Mouse (Mus musculus): ENCODE measurements around the gene Prrt1. TPM values are rescaled to one million over a fixed set of nuclear protein-coding genes. Genes with fewer than 3 reads are reported as not detected.
A peak's percentile ranks its signal among the peaks of the same experiment; 100 is the strongest.

The Prrt1 gene
- polyA plus RNA-seq, 1 experiment from 2014 or later, result 0.57 TPM

DNA sequence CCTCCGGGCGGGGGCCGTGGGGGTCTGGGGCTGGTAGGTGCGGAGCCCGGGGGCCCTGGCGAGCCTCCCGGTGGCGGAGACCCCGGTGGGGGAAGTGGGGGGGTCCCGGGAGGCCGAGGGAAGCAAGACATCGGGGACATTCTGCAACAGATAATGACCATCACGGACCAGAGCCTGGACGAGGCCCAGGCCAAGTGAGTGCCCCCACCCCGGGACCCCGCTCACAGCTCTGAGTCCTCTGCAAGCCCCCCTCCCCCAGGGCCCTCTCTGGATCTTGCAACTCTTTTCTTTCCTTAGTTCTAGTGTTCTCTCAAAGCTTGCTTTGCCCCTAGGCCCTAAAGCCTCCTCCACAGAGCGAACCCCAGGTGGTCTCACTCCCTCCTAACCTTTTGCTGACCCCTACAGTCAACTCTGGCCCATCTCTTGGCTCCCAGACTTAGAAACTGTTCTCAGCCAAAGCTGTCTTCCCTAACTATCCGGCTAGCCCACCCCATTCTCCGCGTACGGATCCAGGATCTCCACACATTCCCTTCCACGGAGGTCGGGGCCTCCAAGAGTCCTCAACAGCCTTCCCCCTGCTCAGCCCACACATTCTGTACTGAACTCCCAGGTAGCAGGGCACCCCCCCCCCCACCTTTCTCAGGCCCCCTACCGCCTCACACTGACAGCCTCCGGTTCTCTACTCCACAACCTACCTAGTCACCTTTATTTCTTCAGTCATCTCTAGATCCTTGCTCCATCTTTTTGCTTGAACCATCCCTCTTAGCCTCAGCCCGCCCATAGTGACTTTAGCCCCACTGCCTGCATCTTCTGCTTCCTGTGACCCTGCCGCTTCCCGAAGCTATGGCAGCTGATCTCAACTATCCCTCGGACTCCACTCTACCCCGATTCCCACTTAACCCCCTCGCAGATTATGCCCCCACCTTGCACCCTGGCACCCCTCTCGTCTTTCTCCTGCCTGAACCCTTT lies 36.5 kb upstream of the Prrt1 start:
- H3K4me2 ChIP-seq (ENCODE audit: low read depth), result peak overlapping the region; percentile 97
- no peaks in the 10 kb centered on the region for H3K9me3 ChIP-seq (ENCODE audit: control insufficient read depth, low read length)
- DNase-seq (ENCODE audit: low spot score) (peak; percentile 54), ATAC-seq (ENCODE audit: insufficient read depth, low FRiP score, low TSS enrichment) (peak; percentile 32; the same call in 1 of the 2 replicates)
- H3K4me1 ChIP-seq (ENCODE audit: control insufficient read depth, insufficient read depth, low read length), result peaks cover 44% of the 10 kb centered on the region
- H3K27me3 ChIP-seq (ENCODE audit: control insufficient read depth, insufficient read depth, low read length), result no peaks in the 10 kb centered on the region
- H3K36me3 ChIP-seq (ENCODE audit: control insufficient read depth, insufficient read depth, low read length), result peaks cover 5% of the 10 kb centered on the region; the same call in 1 of the 2 replicates
- peak overlapping the region; percentile 98 for H3K27ac ChIP-seq (ENCODE audit: low read depth, low read length)
- H3K9ac ChIP-seq (ENCODE audit: low read length), result peak overlapping the region; percentile 97
- 1% methylated on average over 27 of the region's 32 CpGs for WGBS
- peak overlapping the region; percentile 98 for H3K4me3 ChIP-seq (ENCODE audit: low read depth, low read length)

DNA sequence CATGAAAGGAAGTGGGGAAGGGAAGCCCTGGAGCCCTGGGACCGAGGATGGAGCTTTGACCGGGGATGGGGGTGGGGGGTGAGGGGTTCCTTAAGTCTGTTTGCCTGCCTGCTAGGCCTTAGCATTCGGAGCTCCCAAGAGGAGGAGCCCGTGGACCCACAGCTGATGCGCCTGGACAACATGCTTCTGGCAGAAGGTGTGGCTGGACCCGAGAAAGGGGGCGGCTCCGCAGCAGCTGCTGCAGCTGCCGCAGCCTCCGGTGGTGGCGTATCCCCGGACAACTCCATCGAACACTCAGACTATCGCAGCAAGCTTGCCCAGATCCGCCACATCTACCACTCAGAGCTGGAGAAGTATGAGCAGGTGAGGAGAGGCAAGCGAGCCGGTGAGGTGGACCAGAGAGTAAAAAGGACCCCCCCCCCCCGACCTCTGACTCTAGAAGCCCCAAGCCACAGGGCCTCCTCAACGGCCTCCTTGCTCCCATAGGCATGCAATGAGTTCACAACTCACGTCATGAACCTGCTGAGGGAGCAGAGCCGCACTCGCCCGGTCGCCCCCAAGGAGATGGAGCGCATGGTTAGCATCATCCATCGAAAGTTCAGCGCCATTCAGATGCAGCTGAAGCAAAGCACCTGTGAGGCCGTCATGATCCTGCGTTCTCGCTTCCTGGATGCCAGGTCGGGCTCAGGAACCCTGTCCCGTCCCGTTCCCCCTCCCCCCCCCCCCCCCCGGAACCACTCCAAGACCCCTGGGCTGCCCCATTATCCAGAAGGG lies 35.4 kb upstream of the Prrt1 start:
- H3K4me2 ChIP-seq (ENCODE audit: low read depth), result peak overlapping the region; percentile 97
- H3K4me3 ChIP-seq (ENCODE audit: low read depth, low read length), result peak overlapping the region; percentile 98
- 0 out of 2 replicates have a peak overlapping the region, but pooled peaks have one; percentile 20 for H3K27ac ChIP-seq (ENCODE audit: low read depth, low read length)
- ATAC-seq (ENCODE audit: insufficient read depth, low FRiP score, low TSS enrichment) (no peak), DNase-seq (ENCODE audit: low spot score) (no peak)
- peaks cover 5% of the 10 kb centered on the region; the same call in 1 of the 2 replicates for H3K36me3 ChIP-seq (ENCODE audit: control insufficient read depth, insufficient read depth, low read length)
- H3K9ac ChIP-seq (ENCODE audit: low read length), result peak overlapping the region; percentile 97
- H3K4me1 ChIP-seq (ENCODE audit: control insufficient read depth, insufficient read depth, low read length), result peaks cover 34% of the 10 kb centered on the region
- H3K27me3 ChIP-seq (ENCODE audit: control insufficient read depth, insufficient read depth, low read length), result no peaks in the 10 kb centered on the region
- 57% methylated on average over 32 of the region's 34 CpGs for WGBS
- no peaks in the 10 kb centered on the region for H3K9me3 ChIP-seq (ENCODE audit: control insufficient read depth, low read length)

DNA sequence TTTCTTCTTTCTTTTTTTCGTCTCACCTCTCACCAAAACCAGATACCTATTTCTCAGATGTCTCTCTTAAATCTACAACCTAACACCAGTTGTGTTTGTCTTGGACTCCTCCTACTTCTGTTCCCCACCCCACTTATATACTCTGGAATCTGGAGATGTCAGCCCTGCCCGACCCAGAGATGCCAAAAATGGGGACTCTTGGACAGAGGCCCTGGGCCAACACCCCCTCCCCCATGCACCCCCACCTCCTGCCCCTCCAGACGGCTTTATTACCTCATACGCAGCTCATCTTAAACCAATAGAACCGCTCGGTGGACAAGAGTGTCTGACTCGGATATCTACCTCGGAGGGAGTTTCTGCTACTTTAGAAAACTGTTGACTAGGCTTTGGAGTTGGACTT lies 33.2 kb upstream of the Prrt1 start:
- Histone ChIP-seq H3K9ac (ENCODE audit: low read length) (no peak overlapping the region), H3K4me2 (ENCODE audit: low read depth) (no peak overlapping the region), H3K27ac (ENCODE audit: low read depth, low read length) (no peak overlapping the region), H3K4me3 (ENCODE audit: low read depth, low read length) (no peak overlapping the region), H3K4me1 (ENCODE audit: control insufficient read depth, insufficient read depth, low read length) (peaks cover 15% of the 10 kb centered on the region), H3K9me3 (ENCODE audit: control insufficient read depth, low read length) (no peaks in the 10 kb centered on the region), H3K36me3 (ENCODE audit: control insufficient read depth, insufficient read depth, low read length) (peaks cover 9% of the 10 kb centered on the region; the same call in 1 of the 2 replicates), H3K27me3 (ENCODE audit: control insufficient read depth, insufficient read depth, low read length) (no peaks in the 10 kb centered on the region)
- DNase-seq (ENCODE audit: low spot score) (no peak), ATAC-seq (ENCODE audit: insufficient read depth, low FRiP score, low TSS enrichment) (no peak)
- WGBS, result 79% methylated on average over 8 of the region's 8 CpGs

DNA sequence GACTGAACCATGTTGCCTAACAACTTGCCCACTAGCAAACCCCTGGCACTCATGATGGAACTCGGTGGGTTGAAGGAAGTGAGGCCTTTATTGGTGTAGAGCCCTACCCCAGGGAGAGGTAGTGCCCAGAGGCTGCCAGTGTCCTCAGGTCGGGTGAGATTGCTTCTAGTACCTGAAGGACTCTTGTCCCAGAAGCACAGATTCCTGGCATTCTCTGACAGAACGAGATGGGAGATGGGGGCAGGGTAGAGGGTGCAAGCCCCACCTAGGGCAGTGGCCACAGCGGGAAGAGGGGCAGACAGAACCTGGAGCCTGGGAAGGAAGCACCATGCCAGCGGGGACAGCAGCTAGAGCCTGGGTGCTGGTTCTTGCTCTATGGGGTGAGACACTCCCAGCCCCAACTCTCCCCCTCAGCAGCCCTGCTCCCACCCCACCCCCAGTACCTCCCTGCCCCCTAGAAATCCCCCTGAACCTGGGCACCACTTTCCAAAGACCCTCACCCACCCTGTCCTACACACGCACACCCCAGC lies 31.7 kb upstream of the Prrt1 start, which contains the start of gene Ager:
Gene Ager (plus strand): TSS at position 297 of the 530 bp plus-strand sequence.
- Histone ChIP-seq H3K27me3 (ENCODE audit: control insufficient read depth, insufficient read depth, low read length) (no peaks in the 10 kb centered on the region), H3K9me3 (ENCODE audit: control insufficient read depth, low read length) (no peaks in the 10 kb centered on the region), H3K4me2 (ENCODE audit: low read depth) (no peak within 1 kb of the TSS), H3K36me3 (ENCODE audit: control insufficient read depth, insufficient read depth, low read length) (peaks cover 9% of the 10 kb centered on the region; the same call in 1 of the 2 replicates), H3K4me1 (ENCODE audit: control insufficient read depth, insufficient read depth, low read length) (peaks cover 17% of the 10 kb centered on the region), H3K4me3 (ENCODE audit: low read depth, low read length) (no peak within 1 kb of the TSS; the same call in 1 of the 2 replicates), H3K9ac (ENCODE audit: low read length) (no peak within 1 kb of the TSS), H3K27ac (ENCODE audit: low read depth, low read length) (no peak within 1 kb of the TSS)
- WGBS, result 19% methylated on average over 6 of the region's 6 CpGs
- DNase-seq (ENCODE audit: low spot score) (no peak), ATAC-seq (ENCODE audit: insufficient read depth, low FRiP score, low TSS enrichment) (no peak)

DNA sequence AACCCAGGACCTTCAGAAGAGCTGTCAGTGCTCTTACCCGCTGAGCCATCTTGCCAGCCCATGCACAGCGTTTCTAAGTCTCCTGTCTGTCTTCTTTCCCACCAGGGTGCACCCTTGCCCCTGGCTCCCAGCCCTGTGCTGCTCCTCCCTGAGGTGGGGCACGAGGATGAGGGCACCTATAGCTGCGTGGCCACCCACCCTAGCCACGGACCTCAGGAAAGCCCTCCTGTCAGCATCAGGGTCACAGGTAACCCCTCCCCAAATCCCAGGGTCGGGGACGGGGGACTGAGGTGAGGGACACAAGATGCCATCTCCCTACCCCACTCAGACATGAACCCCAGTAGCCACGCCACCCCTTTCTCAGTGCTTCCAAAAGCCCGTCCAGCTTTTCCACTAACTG lies 29.4 kb upstream of the Prrt1 start:
- ATAC-seq (ENCODE audit: insufficient read depth, low FRiP score, low TSS enrichment), result no peak
- H3K27ac ChIP-seq (ENCODE audit: low read depth, low read length), result no peak overlapping the region
- peaks cover 7% of the 10 kb centered on the region; the same call in 1 of the 2 replicates for H3K36me3 ChIP-seq (ENCODE audit: control insufficient read depth, insufficient read depth, low read length)
- H3K27me3 ChIP-seq (ENCODE audit: control insufficient read depth, insufficient read depth, low read length), result no peaks in the 10 kb centered on the region
- peaks cover 15% of the 10 kb centered on the region for H3K4me1 ChIP-seq (ENCODE audit: control insufficient read depth, insufficient read depth, low read length)
- no peak overlapping the region for H3K9ac ChIP-seq (ENCODE audit: low read length)
- no peak overlapping the region for H3K4me3 ChIP-seq (ENCODE audit: low read depth, low read length)
- DNase-seq (ENCODE audit: low spot score), result no peak
- 79% methylated on average over 9 of the region's 9 CpGs for WGBS
- H3K9me3 ChIP-seq (ENCODE audit: control insufficient read depth, low read length), result no peaks in the 10 kb centered on the region
- H3K4me2 ChIP-seq (ENCODE audit: low read depth), result no peak overlapping the region

DNA sequence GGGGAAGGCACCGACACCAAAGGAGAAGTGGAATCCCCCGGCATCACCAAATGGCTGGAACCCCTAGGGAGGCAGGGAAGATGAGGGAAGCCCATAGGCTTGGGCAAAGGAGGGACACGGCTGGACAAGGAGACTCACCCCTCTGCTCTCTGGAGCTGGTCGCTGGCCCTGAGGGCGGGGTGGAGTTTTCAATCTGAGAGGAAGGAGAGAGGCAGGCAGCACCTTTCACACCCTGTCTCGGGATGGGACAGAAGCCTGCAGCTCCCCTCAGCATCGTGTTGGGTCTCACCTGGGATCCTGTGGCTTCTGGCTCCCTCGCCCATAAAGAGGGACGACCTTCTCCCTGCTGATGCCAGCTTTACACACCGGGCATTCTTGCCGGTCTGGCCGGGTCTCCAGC lies 27.5 kb upstream of the Prrt1 start:
- H3K4me1 ChIP-seq (ENCODE audit: control insufficient read depth, insufficient read depth, low read length), result peaks cover 22% of the 10 kb centered on the region
- H3K9ac ChIP-seq (ENCODE audit: low read length), result no peak overlapping the region
- H3K27me3 ChIP-seq (ENCODE audit: control insufficient read depth, insufficient read depth, low read length), result no peaks in the 10 kb centered on the region
- no peak for ATAC-seq (ENCODE audit: insufficient read depth, low FRiP score, low TSS enrichment)
- 0 out of 2 replicates have a peak overlapping the region, but pooled peaks have one; percentile 68 for H3K4me3 ChIP-seq (ENCODE audit: low read depth, low read length)
- H3K4me2 ChIP-seq (ENCODE audit: low read depth), result peak overlapping the region; percentile 93
- DNase-seq (ENCODE audit: low spot score), result no peak
- H3K9me3 ChIP-seq (ENCODE audit: control insufficient read depth, low read length), result no peaks in the 10 kb centered on the region
- H3K36me3 ChIP-seq (ENCODE audit: control insufficient read depth, insufficient read depth, low read length), result peaks cover 4% of the 10 kb centered on the region; the same call in 1 of the 2 replicates
- WGBS, result 91% methylated on average over 12 of the region's 12 CpGs
- H3K27ac ChIP-seq (ENCODE audit: low read depth, low read length), result no peak overlapping the region

DNA sequence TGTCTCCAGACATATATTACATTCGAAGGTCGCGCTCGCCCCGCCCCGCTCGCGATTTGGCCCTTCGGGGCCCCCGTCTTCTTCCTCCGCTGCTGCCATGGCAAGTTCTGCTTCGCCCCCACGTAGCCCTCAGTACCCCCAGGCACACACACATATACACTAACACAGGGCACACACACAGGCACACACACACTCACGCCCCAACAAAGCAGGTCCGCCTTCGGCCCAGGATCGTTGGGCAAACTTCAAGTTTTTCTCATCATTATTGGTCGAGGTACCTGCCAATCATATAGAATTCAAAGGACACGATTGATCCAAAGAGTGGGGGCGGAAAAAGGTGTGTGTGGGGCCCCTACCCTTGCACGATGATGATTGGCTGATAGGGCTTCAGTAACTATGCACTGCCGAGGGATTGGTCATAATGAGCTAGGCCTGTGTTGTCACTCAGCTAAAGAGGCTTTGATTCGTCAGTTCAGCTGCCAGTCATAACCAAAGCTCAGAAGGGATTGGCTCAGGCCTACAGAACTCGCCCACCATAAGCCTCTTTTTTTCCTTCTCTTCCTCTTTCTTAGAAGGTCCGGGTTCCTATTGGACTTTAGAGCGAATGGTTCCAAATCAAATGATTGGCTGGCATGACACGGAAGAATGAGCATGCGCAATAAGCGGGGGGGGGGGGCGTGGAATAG lies 25.8 kb upstream of the Prrt1 start, which contains the start of gene Rnf5:
Gene Rnf5 (minus strand): TSS at position 316 of the 686 bp plus-strand sequence.
- Histone ChIP-seq H3K36me3 (ENCODE audit: control insufficient read depth, insufficient read depth, low read length) (peaks cover 4% of the 10 kb centered on the region; the same call in 1 of the 2 replicates), H3K4me3 (ENCODE audit: low read depth, low read length) (peak within 1 kb of the TSS; percentile 86), H3K9ac (ENCODE audit: low read length) (peak within 1 kb of the TSS; percentile 63), H3K27me3 (ENCODE audit: control insufficient read depth, insufficient read depth, low read length) (no peaks in the 10 kb centered on the region), H3K27ac (ENCODE audit: low read depth, low read length) (peak within 1 kb of the TSS; percentile 91), H3K9me3 (ENCODE audit: control insufficient read depth, low read length) (no peaks in the 10 kb centered on the region), H3K4me2 (ENCODE audit: low read depth) (peak within 1 kb of the TSS; percentile 98), H3K4me1 (ENCODE audit: control insufficient read depth, insufficient read depth, low read length) (peaks cover 23% of the 10 kb centered on the region)
- ATAC-seq (ENCODE audit: insufficient read depth, low FRiP score, low TSS enrichment) (peak; percentile 96), DNase-seq (ENCODE audit: low spot score) (peak; percentile 97)
- under 1% methylated on average over 30 of the region's 30 CpGs for WGBS

Data from neural tube, embryonic 11.5 days (tissue).